Mouse (Mus musculus) stomach, postnatal 0 days (tissue): ENCODE measurements around the gene Habp4. TPM values are rescaled to one million over a fixed set of nuclear protein-coding genes. Genes with fewer than 3 reads are reported as not detected.

ENCODE experiments used
- ATAC-seq: fragments of 200-750 bp; cut with Nextera tagmentation; 2 replicates; pipeline ENCODE4 v1.8.0; 2017; ENCODE audit not compliant: low FRiP score, low TSS enrichment
- DNase-seq: peaks from one replicate; pipeline ENCODE4 v3.0.0-alpha.2; 2016; ENCODE audit warnings: low spot score
- H3K27ac ChIP-seq: fragments of 300-500 bp; sonication (generic); replicated peaks from 2 replicates; pipeline ENCODE4 v1.5.1; 2014; ENCODE audit warnings: mild to moderate bottlenecking, control low read depth
- H3K27me3 ChIP-seq: fragments of 300-500 bp; sonication (generic); 2 replicates; pipeline ENCODE4 v1.6.1; 2014; ENCODE audit warnings: low read length; ENCODE audit not compliant: control insufficient read depth, insufficient read depth
- H3K36me3 ChIP-seq: fragments of 300-500 bp; sonication (generic); 2 replicates; pipeline ENCODE4 v1.6.1; 2014; ENCODE audit warnings: low read length, mixed read lengths; ENCODE audit not compliant: control insufficient read depth, insufficient read depth
- H3K4me1 ChIP-seq: fragments of 300-500 bp; sonication (generic); replicated peaks from 2 replicates; pipeline ENCODE4 v1.6.1; 2014; ENCODE audit warnings: antibody characterized with exemption; ENCODE audit not compliant: control insufficient read depth, insufficient read depth
- H3K4me2 ChIP-seq: fragments of 300-500 bp; sonication (generic); replicated peaks from 2 replicates; pipeline ENCODE4 v1.6.1; 2014; ENCODE audit warnings: low read depth, mild to moderate bottlenecking, control low read depth, moderate library complexity
- H3K4me3 ChIP-seq: fragments of 300-500 bp; sonication (generic); 2 replicates; pipeline ENCODE4 v1.5.1; 2014; ENCODE audit warnings: low read depth, low read length, control low read depth
- H3K9ac ChIP-seq: fragments of 300-500 bp; sonication (generic); 2 replicates; pipeline ENCODE4 v1.6.1; 2014; ENCODE audit warnings: mild to moderate bottlenecking, low read length, control low read depth, mixed read lengths
- H3K9me3 ChIP-seq: fragments of 300-500 bp; sonication (generic); 2 replicates; pipeline ENCODE4 v1.6.1; 2016; ENCODE audit warnings: low read length; ENCODE audit not compliant: control insufficient read depth
- CTCF ChIP-seq: IDR thresholded peaks from 2 replicates; pipeline ENCODE4 v1.5.1; 2016; ENCODE audit warnings: antibody characterized with exemption, low read depth, mild to moderate bottlenecking, moderate library complexity
- EP300 ChIP-seq: optimal IDR thresholded peaks from 2 replicates; pipeline ENCODE3; 2016; ENCODE audit warnings: antibody characterized with exemption
- WGBS: fragments of 180-500 bp; shearing (Covaris S2); extraction: QIAGEN DNeasy Blood & Tissue Kit; methylation state at CpG from one replicate; pipeline ENCODE4 v1.1.7; 2014; 5-methylcytosine and 5-hydroxymethylcytosine counted together
- polyA plus RNA-seq: library from polyadenylated mRNA; unstranded; fragments of >200 nt; fragmentation: Nextera tagmentation; extraction: Ambion mirVana; gene quantifications from 2 replicates; pipeline ENCODE4 v1.2.1, GENCODE M21; 2015

Habp4 gene
- polyA plus RNA-seq, 1 experiment from 2014 or later = 11.9 TPM

DNA sequence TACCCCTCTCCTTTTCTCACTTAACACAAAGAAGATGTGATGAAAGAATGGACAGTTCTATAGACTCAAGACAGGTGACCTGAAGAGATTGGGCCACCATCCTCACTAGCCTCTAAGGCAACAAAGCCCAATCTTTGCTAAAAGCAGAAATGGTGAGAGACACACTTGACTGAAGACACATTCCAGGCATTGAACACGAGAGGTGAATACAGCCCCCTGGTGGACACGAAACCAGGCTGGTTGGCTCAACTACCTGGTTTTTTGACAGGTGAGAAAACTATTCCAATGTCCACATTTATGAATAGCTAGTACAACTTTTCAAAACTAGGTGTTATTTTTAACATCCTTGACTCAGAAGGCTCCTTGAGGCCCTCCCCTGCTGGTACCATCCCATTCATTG lies 43.1 kb downstream of the Habp4 start:
- Histone ChIP-seq H3K27ac (no peak overlapping the region), H3K36me3 (peaks cover 4% of the 10 kb centered on the region; the same call in 1 of the 2 replicates), H3K9ac (no peak overlapping the region), H3K27me3 (no peaks in the 10 kb centered on the region), H3K4me1 (no peaks in the 10 kb centered on the region), H3K4me3 (no peak overlapping the region), H3K9me3 (no peaks in the 10 kb centered on the region), H3K4me2 (no peak overlapping the region)
- peak; percentile 44 for DNase-seq
- 77% methylated on average over 2 of the region's 2 CpGs for WGBS
- ATAC-seq = no peak
- TF ChIP-seq CTCF (peak; percentile 67), EP300 (no peak)

GRCm38 (mm10) chr13:64205186-64205585 lies 43.6 kb downstream of the Habp4 start:
- ATAC-seq = no peak

GRCm38 (mm10) chr13:64208146-64208545 lies 46.5 kb downstream of the Habp4 start:
- no peak overlapping the region for H3K9ac ChIP-seq
- no peaks in the 10 kb centered on the region for H3K9me3 ChIP-seq
- H3K36me3 ChIP-seq = no peaks in the 10 kb centered on the region; the same call in 1 of the 2 replicates
- WGBS = 89% methylated on average over 6 of the region's 6 CpGs
- H3K4me2 ChIP-seq = no peak overlapping the region
- no peaks in the 10 kb centered on the region for H3K27me3 ChIP-seq
- H3K4me3 ChIP-seq = no peak overlapping the region
- no peaks in the 10 kb centered on the region for H3K4me1 ChIP-seq
- DNase-seq = no peak
- TF ChIP-seq CTCF (no peak), EP300 (no peak)
- ATAC-seq = no peak
- H3K27ac ChIP-seq = no peak overlapping the region

More at GRCm38 (mm10) chr13:64205186-64205585, 43.6 kb downstream of the Habp4 start:
- Histone ChIP-seq H3K27ac (no peak overlapping the region), H3K4me1 (no peaks in the 10 kb centered on the region), H3K9ac (no peak overlapping the region), H3K4me3 (no peak overlapping the region), H3K27me3 (no peaks in the 10 kb centered on the region), H3K4me2 (no peak overlapping the region), H3K9me3 (no peaks in the 10 kb centered on the region), H3K36me3 (peaks cover 4% of the 10 kb centered on the region; the same call in 1 of the 2 replicates)
- 36% methylated on average over 2 of the region's 2 CpGs for WGBS
- TF ChIP-seq CTCF = peak; percentile 56
- TF ChIP-seq EP300 = no peak
- no peak for DNase-seq

DNA sequence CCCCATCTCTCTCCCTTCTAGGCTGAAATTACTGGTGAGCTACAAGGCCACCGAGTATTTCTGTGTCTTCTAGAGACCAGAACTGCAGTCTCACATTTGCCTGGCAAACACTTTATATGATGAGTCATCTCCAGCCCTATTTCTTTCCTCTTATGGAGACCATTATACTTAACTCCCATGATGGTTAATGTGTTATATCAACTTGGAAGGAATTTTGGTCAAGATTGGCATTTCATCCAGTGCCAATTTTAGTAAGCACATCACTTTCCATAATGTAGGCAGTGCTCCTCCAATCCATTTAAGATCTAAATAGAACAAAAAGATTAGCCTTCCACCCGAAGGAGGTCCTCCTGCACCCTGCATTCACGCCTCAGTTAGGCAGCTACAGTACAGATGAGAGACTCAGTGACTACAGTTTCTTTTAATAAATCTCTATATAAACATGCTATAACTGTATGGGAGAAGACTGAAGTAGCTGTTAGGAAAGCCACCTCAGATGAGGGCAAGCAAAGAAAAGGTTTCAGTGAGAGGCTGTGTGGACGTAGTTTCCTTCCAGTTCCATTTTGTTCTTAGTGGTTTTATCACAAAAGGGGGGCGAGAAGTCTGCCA lies 50.5 kb downstream of the Habp4 start:
- Histone ChIP-seq H3K4me3 (no peak overlapping the region), H3K4me2 (no peak overlapping the region), H3K9ac (no peak overlapping the region), H3K27me3 (no peaks in the 10 kb centered on the region), H3K27ac (no peak overlapping the region), H3K36me3 (no peaks in the 10 kb centered on the region), H3K9me3 (no peaks in the 10 kb centered on the region), H3K4me1 (no peaks in the 10 kb centered on the region)
- no peak for TF ChIP-seq EP300
- no peak for TF ChIP-seq CTCF
- 72% methylated on average over 5 of the region's 5 CpGs for WGBS
- ATAC-seq (no peak), DNase-seq (no peak)

- H3K27me3 ChIP-seq = no peaks in the 10 kb centered on the region
- WGBS = 81% methylated on average over 5 of the region's 5 CpGs
- no peaks in the 10 kb centered on the region for H3K9me3 ChIP-seq
- H3K27ac ChIP-seq = no peak overlapping the region
- ATAC-seq (no peak), DNase-seq (no peak)
- no peak overlapping the region for H3K9ac ChIP-seq
- no peaks in the 10 kb centered on the region for H3K4me1 ChIP-seq
- no peak for TF ChIP-seq EP300
- TF ChIP-seq CTCF = no peak
- H3K4me2 ChIP-seq = no peak overlapping the region
- no peaks in the 10 kb centered on the region for H3K36me3 ChIP-seq
- H3K4me3 ChIP-seq = no peak overlapping the region
Observed at GRCm38 (mm10) chr13:64214891-64215290, 53.3 kb downstream of the Habp4 start.

- no peaks in the 10 kb centered on the region for H3K4me1 ChIP-seq
- no peak overlapping the region for H3K4me2 ChIP-seq
- no peaks in the 10 kb centered on the region for H3K9me3 ChIP-seq
- no peak for DNase-seq
- H3K27ac ChIP-seq = no peak overlapping the region
- H3K4me3 ChIP-seq = no peak overlapping the region
- H3K36me3 ChIP-seq = no peaks in the 10 kb centered on the region
- 70% methylated on average over 3 of the region's 3 CpGs for WGBS
- no peak for ATAC-seq
- H3K27me3 ChIP-seq = no peaks in the 10 kb centered on the region
- H3K9ac ChIP-seq = no peak overlapping the region
- TF ChIP-seq CTCF (no peak), EP300 (no peak)
Observed at GRCm38 (mm10) chr13:64225738-64226137, 64.1 kb downstream of the Habp4 start.
